Mouse (Mus musculus): ENCODE measurements at regions not wholly inside any gene's neighbourhood (a gene's known extent, or its start where the extent isn't known, plus 50 kb on each side); places are given as distances from the start of the nearest gene placed in this dataset.

DNA sequence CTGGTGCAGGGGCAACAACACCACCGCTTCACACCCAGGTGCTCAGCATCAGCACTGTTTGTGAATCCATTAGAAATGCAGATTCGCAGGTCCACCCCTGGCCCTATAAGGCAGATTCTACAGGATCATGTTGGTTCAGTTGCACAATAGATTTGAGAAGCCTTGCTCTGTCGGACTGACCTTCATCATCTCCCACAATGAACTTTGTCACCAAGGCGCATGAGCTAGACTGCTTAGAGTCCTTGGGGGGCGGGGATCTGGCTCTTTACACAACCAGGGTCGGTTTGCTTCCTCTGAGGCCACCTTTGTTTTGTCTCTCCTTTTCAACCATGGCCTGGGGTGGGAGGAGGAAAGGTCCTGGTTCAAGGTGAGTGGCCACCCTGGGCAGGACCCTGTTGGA, 209.7 kb downstream of the Igsf11 start:
- in situ Hi-C loops (cut with MboI, MseI) = no loop called here

- in situ Hi-C loops (cut with MboI, MseI) = no loop called here
Observed at GRCm38 (mm10) chr16:39103360-39104095, 211.1 kb downstream of the Igsf11 start.

DNA sequence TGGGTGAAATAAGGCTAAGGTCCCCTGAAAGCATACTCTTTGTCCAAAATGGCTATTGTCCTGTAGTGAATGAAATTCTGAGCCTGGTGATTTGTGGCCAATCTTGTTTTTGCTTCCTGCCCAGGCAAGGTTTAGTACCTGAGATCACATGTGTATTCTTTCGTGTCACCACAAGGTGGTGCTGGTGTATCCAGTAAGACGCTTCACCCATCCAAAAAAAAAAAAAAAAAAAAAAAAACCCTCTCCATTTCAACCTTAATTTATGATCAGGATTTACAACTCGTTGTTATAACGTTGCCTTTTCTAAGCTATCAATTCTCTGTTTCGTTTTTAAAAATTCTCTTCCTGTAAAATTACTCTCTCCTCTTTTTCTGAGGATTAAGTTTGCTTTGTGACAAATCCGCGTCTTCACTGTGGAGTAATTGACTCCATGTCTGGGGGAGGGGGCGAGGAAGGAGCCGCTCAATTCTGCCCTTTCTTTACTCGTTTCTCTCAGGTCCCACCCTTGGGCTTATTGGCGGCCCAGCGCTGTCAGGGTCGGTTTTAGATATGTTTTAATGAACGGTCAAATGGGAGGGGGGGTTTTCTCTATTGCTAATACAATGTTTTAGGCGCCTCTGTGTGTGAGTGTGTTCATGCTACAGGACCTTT, 217.0 kb downstream of the Igsf11 start:
- in situ Hi-C loops (cut with MboI, MseI) = no loop called here

DNA sequence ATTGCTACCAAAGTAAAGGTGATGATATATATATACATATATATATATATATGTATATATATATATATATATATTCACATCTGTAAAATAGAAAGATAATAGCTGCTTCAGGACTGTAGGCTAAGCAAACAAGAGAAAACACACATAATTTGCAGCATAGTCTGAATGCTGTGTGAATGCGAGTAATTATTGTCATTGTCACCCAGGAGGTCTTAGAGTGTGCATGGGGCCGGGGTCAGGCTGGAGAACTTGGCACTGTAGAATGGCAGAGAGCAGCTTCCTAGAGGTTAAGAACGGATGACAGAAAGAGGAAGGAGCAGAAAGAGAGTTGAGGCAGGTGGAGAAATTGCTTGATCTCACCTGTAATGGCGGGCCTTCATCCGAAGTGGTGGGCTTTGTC, 217.6 kb downstream of the Igsf11 start:
- in situ Hi-C loops (cut with MboI, MseI) = no loop called here

- in situ Hi-C loops (cut with MboI, MseI) = no loop called here
Observed at GRCm38 (mm10) chr16:39118059-39118458, 225.6 kb downstream of the Igsf11 start.

DNA sequence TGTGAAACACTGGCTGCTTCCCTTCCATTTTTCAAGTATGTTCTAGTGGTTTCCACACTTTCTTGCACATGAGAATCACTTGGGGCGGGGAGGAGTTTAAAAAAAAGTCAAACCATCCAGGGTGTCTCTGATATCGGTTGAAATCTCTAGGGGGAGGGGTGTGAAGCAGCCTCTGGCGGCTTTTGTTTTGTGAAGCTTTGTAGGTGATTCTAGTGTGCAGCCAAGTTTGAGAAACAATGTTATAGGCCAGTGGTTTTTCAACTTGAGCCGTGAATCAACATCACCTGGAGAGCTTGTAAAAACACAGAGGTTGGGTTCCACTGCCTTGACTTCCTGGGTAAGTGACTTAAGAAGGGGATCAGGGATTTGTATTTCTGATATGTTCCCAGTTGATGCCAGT, 227.3 kb downstream of the Igsf11 start:
- in situ Hi-C loops (cut with MboI, MseI) = no loop called here

GRCm38 (mm10) chr16:39123445-39123952, 231.0 kb downstream of the Igsf11 start:
- in situ Hi-C loops (cut with MboI, MseI) = no loop called here

GRCm38 (mm10) chr16:39132459-39132858, 240.0 kb downstream of the Igsf11 start:
- in situ Hi-C loops (cut with MboI, MseI) = no loop called here

DNA sequence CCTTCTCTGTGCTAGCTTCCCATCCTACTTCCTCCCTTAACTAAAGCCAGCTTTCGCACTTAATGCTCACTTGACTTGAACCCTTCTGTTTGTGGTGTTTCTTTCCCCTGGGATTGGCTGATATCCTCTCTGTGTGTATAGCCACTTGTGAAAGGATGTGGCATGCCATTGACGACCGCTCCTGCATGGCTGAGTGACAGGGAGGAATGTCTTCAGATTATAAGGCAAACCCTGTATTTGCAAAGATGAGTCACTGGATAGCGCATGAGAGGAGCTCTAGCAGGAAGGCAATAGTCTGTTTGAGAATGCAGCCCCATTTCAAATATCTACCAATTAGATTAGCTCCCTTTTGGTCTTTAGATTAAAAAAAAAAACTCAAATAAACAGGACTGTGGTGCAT, 243.3 kb downstream of the Igsf11 start:
- in situ Hi-C loops (cut with MboI, MseI) = no loop called here

DNA sequence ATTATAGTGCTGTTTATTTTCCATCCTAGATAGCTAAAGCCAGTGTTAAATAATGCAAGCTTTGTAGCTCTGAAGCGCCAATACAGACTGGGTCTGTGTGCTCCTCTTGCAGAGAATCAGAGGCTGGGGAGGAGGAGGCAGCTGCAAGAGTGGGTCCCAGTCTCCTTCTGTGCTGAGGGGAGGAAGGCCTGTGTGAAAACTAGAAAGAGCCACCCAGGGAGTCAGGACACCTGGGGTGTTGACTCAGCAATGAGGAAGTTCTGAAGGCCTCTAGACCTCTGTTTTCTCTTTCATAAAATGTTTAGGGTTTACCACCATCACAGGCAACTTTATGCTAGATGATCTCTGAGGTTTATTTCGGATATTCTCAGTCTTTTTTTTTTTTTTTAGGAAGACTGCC, 254.7 kb downstream of the Igsf11 start:
- in situ Hi-C loops (cut with MboI, MseI) = no loop called here

- in situ Hi-C loops (cut with MboI, MseI) = no loop called here
Observed at GRCm38 (mm10) chr16:39151325-39152318, 259.2 kb downstream of the Igsf11 start.

DNA sequence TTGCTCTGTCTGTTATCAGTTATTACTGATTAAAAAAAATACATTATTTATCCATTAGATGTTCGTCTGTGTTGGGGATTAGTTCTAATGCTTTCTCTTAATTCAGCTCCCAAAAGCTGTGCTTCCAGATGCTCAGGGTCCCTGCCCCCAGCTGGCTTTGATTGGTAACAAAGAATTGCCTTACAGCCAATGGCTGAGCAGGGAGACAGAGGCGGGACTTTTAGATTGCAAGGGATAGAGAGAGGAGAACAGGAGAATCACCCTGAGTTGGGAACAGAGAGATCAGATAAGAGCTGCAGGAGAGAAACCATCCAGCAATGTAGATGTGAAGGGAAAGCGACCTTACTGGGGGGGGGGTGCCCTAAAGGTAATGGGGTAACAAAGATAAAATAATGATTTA, 266.4 kb downstream of the Igsf11 start:
- in situ Hi-C loops (cut with MboI, MseI) = no loop called here

DNA sequence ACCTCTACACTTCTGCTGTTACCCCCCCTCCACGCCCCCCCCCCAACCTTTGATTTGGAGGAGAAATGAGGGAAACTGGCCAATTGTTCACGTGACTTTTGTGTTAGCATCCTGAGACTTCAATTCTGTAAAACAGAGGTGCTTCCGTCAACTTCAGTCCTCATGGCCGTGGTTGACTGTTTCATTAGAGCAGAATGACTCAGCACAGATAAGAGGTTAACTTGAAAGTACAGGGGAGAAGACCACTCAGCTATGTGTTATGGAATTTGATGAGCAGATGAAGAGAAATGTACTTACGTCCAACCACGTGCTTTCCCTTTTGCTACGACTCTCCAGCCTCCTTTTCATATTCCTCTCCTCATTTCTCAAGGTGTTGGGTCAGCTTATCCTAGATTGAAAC, 267.3 kb downstream of the Igsf11 start:
- in situ Hi-C loops (cut with MboI, MseI) = no loop called here

GRCm38 (mm10) chr16:39162684-39163083, 270.2 kb downstream of the Igsf11 start:
- in situ Hi-C loops (cut with MboI, MseI) = no loop called here

- in situ Hi-C loops (cut with MboI, MseI) = no loop called here
Observed at GRCm38 (mm10) chr16:39191861-39192260, 299.4 kb downstream of the Igsf11 start.

DNA sequence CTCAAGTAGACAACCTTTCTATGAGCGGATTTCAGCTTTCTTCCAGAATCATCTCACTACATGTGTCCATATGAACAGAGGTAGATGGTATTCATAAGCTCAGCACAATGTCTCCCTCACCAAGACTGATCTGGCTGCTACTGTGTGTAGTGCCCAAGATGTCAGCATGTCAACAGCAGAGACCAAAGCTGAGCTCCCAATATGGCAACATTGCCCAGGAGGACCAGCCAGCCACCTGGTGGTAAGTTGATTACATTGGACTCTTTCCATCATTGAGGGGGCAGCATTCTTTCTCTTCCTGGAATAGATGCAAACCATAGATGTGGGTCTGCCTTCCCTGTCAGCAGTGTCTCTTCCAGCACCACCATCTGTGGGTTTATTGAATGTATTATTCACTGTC, 303.0 kb downstream of the Igsf11 start:
- in situ Hi-C loops (cut with MboI, MseI) = no loop called here

DNA sequence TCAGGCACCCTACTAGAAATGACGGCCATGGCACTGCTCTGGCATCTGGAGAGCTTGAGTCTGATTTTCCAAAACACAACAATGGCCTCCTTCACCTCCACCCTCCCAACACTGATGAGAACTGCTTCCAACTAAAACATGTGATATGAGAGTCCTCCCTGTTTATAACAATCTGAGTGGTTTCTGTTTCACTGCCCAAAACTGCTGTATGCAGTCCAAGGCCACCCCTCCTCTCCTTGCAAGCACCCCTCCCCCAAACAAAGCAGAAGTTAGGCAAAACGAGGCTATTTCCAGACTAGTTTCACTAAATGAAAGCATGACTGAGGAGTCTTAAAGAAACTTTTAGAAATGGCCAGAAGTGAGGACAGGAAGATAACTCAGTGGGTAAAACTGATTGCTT, 304.4 kb downstream of the Igsf11 start:
- in situ Hi-C loops (cut with MboI, MseI) = no loop called here

- in situ Hi-C loops (cut with MboI, MseI) = no loop called here
Observed at GRCm38 (mm10) chr16:39223551-39223950, 331.1 kb downstream of the Igsf11 start.

DNA sequence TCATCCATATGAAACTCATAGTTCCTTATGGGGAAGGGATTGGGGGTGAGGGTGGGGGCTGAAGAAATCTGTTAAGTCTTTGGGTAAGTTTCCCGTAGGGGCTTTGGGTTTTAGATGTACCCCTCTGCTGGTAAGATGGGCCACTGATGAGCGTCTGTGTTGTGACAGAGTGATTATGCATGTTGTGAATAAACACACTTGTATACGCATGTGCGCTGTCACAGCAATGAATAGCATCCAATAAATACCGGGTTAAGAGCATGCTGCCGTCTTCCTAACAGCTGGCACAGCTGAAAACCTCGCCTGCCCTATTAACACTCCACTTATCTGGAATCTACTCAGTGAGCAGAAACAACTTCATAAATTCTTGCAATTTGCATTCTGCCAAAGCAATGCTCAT, 337.0 kb downstream of the Igsf11 start:
- in situ Hi-C loops (cut with MboI, MseI) = no loop called here

DNA sequence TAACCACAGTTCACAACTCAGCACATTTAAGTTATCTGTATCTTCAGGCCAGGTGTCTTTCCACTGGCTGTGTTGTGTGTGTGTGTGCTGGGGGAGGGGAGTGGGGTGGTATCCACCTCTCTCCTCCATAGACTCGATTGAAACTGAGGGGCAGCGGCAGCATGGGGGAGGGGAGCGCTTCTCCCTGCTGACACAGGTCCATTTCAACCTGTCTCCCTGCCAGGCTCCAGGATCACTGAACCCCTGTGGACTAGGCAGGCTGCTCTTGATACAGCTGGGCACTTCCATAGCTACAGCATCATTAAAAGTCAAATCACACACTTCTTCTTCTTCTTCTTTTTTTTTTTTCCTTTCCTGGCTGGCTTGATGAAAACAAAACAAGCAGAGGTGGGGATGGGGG, 338.0 kb downstream of the Igsf11 start:
- in situ Hi-C loops (cut with MboI, MseI) = no loop called here

GRCm38 (mm10) chr16:39234290-39234689, 341.8 kb downstream of the Igsf11 start:
- in situ Hi-C loops (cut with MboI, MseI) = no loop called here

DNA sequence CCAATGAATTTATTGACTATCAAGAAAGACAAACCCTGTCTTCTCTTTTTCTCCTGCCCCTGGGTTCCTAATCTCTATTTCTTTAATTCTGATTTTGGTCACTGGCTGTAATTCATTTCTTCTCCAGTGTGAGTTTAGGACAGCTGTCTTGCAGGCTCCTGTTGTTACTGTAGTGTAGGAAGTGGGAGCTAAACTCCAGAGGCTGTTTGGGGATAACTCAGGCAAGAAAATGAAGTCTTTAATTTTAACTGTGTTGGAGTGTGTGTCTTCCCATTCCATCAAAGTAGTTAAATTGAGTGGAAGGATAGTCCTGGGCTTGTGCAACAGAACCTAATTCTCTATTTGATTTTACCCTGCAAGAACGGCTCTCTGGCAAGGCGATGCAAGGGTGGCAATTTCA, 381.0 kb downstream of the Igsf11 start:
- in situ Hi-C loops (cut with MboI, MseI) = no loop called here
